Mouse (Mus musculus): ENCODE results near the gene Stau1.

Gene Stau1

GRCm38 (mm10) chr2:166983351-166983894 is 12.7 kb downstream of the Stau1 start:
- no peak for DNase-seq (ENCODE audit: low read depth)

- no peak for DNase-seq (ENCODE audit: low read depth)
Measured at GRCm38 (mm10) chr2:166980161-166980560, 15.9 kb downstream of the Stau1 start.

GRCm38 (mm10) chr2:166977490-166977889 is 18.6 kb downstream of the Stau1 start:
- DNase-seq (ENCODE audit: low read depth): no peak

- no peak for DNase-seq (ENCODE audit: low read depth)
Measured at GRCm38 (mm10) chr2:166976356-166976755, 19.7 kb downstream of the Stau1 start.

GRCm38 (mm10) chr2:166974177-166974872 is 21.8 kb downstream of the Stau1 start:
- no peak for DNase-seq (ENCODE audit: low read depth)

- peak; percentile 67 for DNase-seq (ENCODE audit: low read depth)
Measured at GRCm38 (mm10) chr2:166973153-166973552, 22.9 kb downstream of the Stau1 start.

GRCm38 (mm10) chr2:166964773-166965172 is 31.3 kb downstream of the Stau1 start:
- DNase-seq (ENCODE audit: low read depth): no peak

GRCm38 (mm10) chr2:166963257-166963656 is 32.8 kb downstream of the Stau1 start:
- DNase-seq (ENCODE audit: low read depth): no peak

GRCm38 (mm10) chr2:166960648-166961330 is 35.3 kb downstream of the Stau1 start:
- DNase-seq (ENCODE audit: low read depth): no peak

GRCm38 (mm10) chr2:166956805-166957204 is 39.3 kb downstream of the Stau1 start:
- peak; percentile 82 for DNase-seq (ENCODE audit: low read depth)

GRCm38 (mm10) chr2:166952151-166952550 is 43.9 kb downstream of the Stau1 start:
- DNase-seq (ENCODE audit: low read depth): no peak

- DNase-seq (ENCODE audit: low read depth): peak; percentile 55
Measured at GRCm38 (mm10) chr2:166950853-166951648, 45.0 kb downstream of the Stau1 start.

GRCm38 (mm10) chr2:166948936-166949335 is 47.2 kb downstream of the Stau1 start:
- no peak for DNase-seq (ENCODE audit: low read depth)

- no peak for DNase-seq (ENCODE audit: low read depth)
Measured at GRCm38 (mm10) chr2:166948246-166948645, 47.9 kb downstream of the Stau1 start.

GRCm38 (mm10) chr2:166945456-166945855 is 50.6 kb downstream of the Stau1 start:
- peak; percentile 63 for DNase-seq (ENCODE audit: low read depth)

- no peak for DNase-seq (ENCODE audit: low read depth)
Measured at GRCm38 (mm10) chr2:166944346-166944745, 51.8 kb downstream of the Stau1 start.

- peak; percentile 75 for DNase-seq (ENCODE audit: low read depth)
Measured at GRCm38 (mm10) chr2:166943146-166943545, 53.0 kb downstream of the Stau1 start.

GRCm38 (mm10) chr2:166936166-166936565 is 59.9 kb downstream of the Stau1 start:
- no peak for DNase-seq (ENCODE audit: low read depth)

GRCm38 (mm10) chr2:166935582-166935981 is 60.5 kb downstream of the Stau1 start:
- DNase-seq (ENCODE audit: low read depth): no peak

GRCm38 (mm10) chr2:166934416-166934815 is 61.7 kb downstream of the Stau1 start:
- DNase-seq (ENCODE audit: low read depth): no peak

GRCm38 (mm10) chr2:166933943-166934342 is 62.2 kb downstream of the Stau1 start:
- DNase-seq (ENCODE audit: low read depth): no peak

- DNase-seq (ENCODE audit: low read depth): no peak
Measured at GRCm38 (mm10) chr2:166923971-166924370, 72.1 kb downstream of the Stau1 start.

Data from NIH3T3 (cell line).